Mouse (Mus musculus) midbrain, embryonic 16.5 days (tissue): ENCODE results near the gene Tubgcp2. TPM values are rescaled to one million over a fixed set of nuclear protein-coding genes. Genes with fewer than 3 reads are reported as not detected.

ENCODE experiments used
- ATAC-seq: fragments of 200-750 bp; cut with Nextera tagmentation; 2 replicates; pipeline ENCODE4 v1.8.0; 2017; ENCODE audit warnings: moderate TSS enrichment
- H3K27ac ChIP-seq: fragments of 300-500 bp; sonication (generic); 2 replicates; pipeline ENCODE4 v1.5.1; 2014; ENCODE audit warnings: mild to moderate bottlenecking, low read length, mixed read lengths
- H3K27me3 ChIP-seq: fragments of 300-500 bp; sonication (generic); 2 replicates; pipeline ENCODE4 v1.6.1; 2014; ENCODE audit warnings: low read depth, low read length, mixed read lengths; ENCODE audit not compliant: control insufficient read depth, insufficient read depth
- H3K36me3 ChIP-seq: fragments of 300-500 bp; sonication (generic); 2 replicates; pipeline ENCODE4 v1.6.1; 2014; ENCODE audit warnings: mild to moderate bottlenecking, low read length, moderate library complexity, mixed read lengths; ENCODE audit not compliant: control insufficient read depth, insufficient read depth
- H3K4me1 ChIP-seq: fragments of 300-500 bp; sonication (generic); 2 replicates; pipeline ENCODE4 v1.6.1; 2014; ENCODE audit warnings: mild to moderate bottlenecking, low read length, mixed read lengths; ENCODE audit not compliant: control insufficient read depth, insufficient read depth
- H3K4me2 ChIP-seq: fragments of 300-500 bp; sonication (generic); 2 replicates; pipeline ENCODE4 v1.6.1; 2014; ENCODE audit warnings: mild to moderate bottlenecking, low read length, mixed read lengths
- H3K4me3 ChIP-seq: fragments of 300-500 bp; sonication (generic); 2 replicates; pipeline ENCODE4 v1.5.1; 2014; ENCODE audit warnings: low read depth, mild to moderate bottlenecking, low read length, moderate library complexity, mixed read lengths
- H3K9ac ChIP-seq: fragments of 300-500 bp; sonication (generic); 2 replicates; pipeline ENCODE4 v1.6.1; 2014; ENCODE audit warnings: low read depth, low read length, mixed read lengths
- H3K9me3 ChIP-seq: fragments of 300-500 bp; sonication (generic); replicated peaks from 2 replicates; pipeline ENCODE4 v1.6.1; 2014; ENCODE audit warnings: mild to moderate bottlenecking, low read length, mixed read lengths; ENCODE audit not compliant: control insufficient read depth, poor library complexity, severe bottlenecking
- WGBS: fragments of 180-500 bp; shearing (Covaris S2); extraction: QIAGEN DNeasy Blood & Tissue Kit; methylation state at CpG from one replicate; pipeline ENCODE4 v1.1.7; 2014; 5-methylcytosine and 5-hydroxymethylcytosine counted together
- microRNA counts: library from miRNA; unstranded; fragments of <30 nt; microRNA quantifications from one replicate; lab custom pipeline; 2016
- microRNA-seq: library from miRNA; unstranded; fragments of <30 nt; microRNA quantifications from one replicate; pipeline ENCODE4, GENCODE M21; 2017
- polyA plus RNA-seq: library from polyadenylated mRNA; unstranded; fragments of >200 nt; fragmentation: Nextera tagmentation; extraction: Ambion mirVana; gene quantifications from 2 replicates; pipeline ENCODE4 v1.2.1, GENCODE M21; 2015

Gene Tubgcp2
- polyA plus RNA-seq, 1 experiment from 2014 or later: 58.0 TPM

- Histone ChIP-seq H3K36me3 (no peaks in the 10 kb centered on the region), H3K9me3 (no peaks in the 10 kb centered on the region), H3K4me1 (peaks cover 12% of the 10 kb centered on the region), H3K4me3 (peak overlapping the region; percentile 29), H3K4me2 (peak overlapping the region; percentile 78), H3K9ac (peak overlapping the region; percentile 48; the same call in 1 of the 2 replicates), H3K27ac (no peak overlapping the region), H3K27me3 (peaks cover 59% of the 10 kb centered on the region)
- peak; percentile 62; the same call in 1 of the 2 replicates for ATAC-seq
- whole genome bisulfite sequencing: 1% methylated on average over 15 of the region's 15 CpGs
Observed at GRCm38 (mm10) chr7:139949893-139950282, 86.6 kb downstream of the Tubgcp2 start.

- Histone ChIP-seq H3K36me3 (no peaks in the 10 kb centered on the region), H3K4me2 (no peak overlapping the region), H3K4me1 (peaks cover 19% of the 10 kb centered on the region), H3K27ac (no peak overlapping the region), H3K27me3 (peaks cover 83% of the 10 kb centered on the region), H3K9ac (no peak overlapping the region), H3K4me3 (no peak overlapping the region), H3K9me3 (no peaks in the 10 kb centered on the region)
- no peak for ATAC-seq
- WGBS: 27% methylated on average over 5 of the region's 5 CpGs
Observed at GRCm38 (mm10) chr7:139946032-139946431, 90.4 kb downstream of the Tubgcp2 start.

MicroRNAs within 50 kb of the gene (microRNA counts, 519-probe panel; counts per million panel counts)
- microRNA mmu-miR-202-3p (lab: Ali Mortazavi, UCI) (1,954 counts per million, percentile 45 among the panel's probes with 10 or more counts), microRNA mmu-miR-202-5p (lab: Ali Mortazavi, UCI) (2,242 counts per million, percentile 64 among the panel's probes with 10 or more counts)

Small RNA genes lying within 50 kb of the gene (microRNA-seq; reads per million reads assigned to microRNA genes)
- gene Mir202 (not detected), gene Mir7062 (1.2 reads per million), gene mmu-mir-7686 (not detected)

Other genes with a start within 250 kb of the Tubgcp2 start
- 31.5 and 34.1 TPM in 2 replicates for gene Adgra1, start 202.5 kb downstream of the Tubgcp2 start, polyA plus RNA-seq
- 22.5 and 23.6 TPM in 2 replicates for gene Kndc1, start 142.0 kb downstream of the Tubgcp2 start, polyA plus RNA-seq
- not detected in 2 replicates for gene Utf1, start 92.9 kb downstream of the Tubgcp2 start, polyA plus RNA-seq
- 0.95 and 1.0 TPM in 2 replicates for gene 6430531B16Rik, start 57.9 kb downstream of the Tubgcp2 start, polyA plus RNA-seq
- gene Adam8, start 44.1 kb downstream of the Tubgcp2 start, polyA plus RNA-seq: 3.0 and 3.9 TPM in 2 replicates
- 55.9 and 56.5 TPM in 2 replicates for gene Zfp511, start 278 bp downstream of the Tubgcp2 start, polyA plus RNA-seq
- 0.45 and 0.55 TPM in 2 replicates for gene Msx3, start 12.4 kb upstream of the Tubgcp2 start, polyA plus RNA-seq
- 299 and 401 TPM in 2 replicates for gene Caly, start 45.9 kb upstream of the Tubgcp2 start, polyA plus RNA-seq
- not detected in 2 replicates for gene Prap1, start 56.7 kb upstream of the Tubgcp2 start, polyA plus RNA-seq
- gene Fuom, start 65.8 kb upstream of the Tubgcp2 start, polyA plus RNA-seq: 32.2 and 33.3 TPM in 2 replicates
- gene Paox, start 79.1 kb upstream of the Tubgcp2 start, polyA plus RNA-seq: 6.7 and 8.3 TPM in 2 replicates
- 111 TPM in 2 replicates for gene Echs1, start 79.8 kb upstream of the Tubgcp2 start, polyA plus RNA-seq
- 26.7 and 32.6 TPM in 2 replicates for gene Mtg1, start 100.9 kb upstream of the Tubgcp2 start, polyA plus RNA-seq
- gene Sprn, start 118.2 kb upstream of the Tubgcp2 start, polyA plus RNA-seq: 26.7 and 29.2 TPM in 2 replicates
- not detected in 2 replicates for gene Olfr522, start 128.1 kb upstream of the Tubgcp2 start, polyA plus RNA-seq
- gene Olfr523, start 136.5 kb upstream of the Tubgcp2 start, polyA plus RNA-seq: not detected in 2 replicates
- not detected in 2 replicates for gene Olfr524, start 169.3 kb upstream of the Tubgcp2 start, polyA plus RNA-seq
- gene Cd163l1, start 181.6 kb upstream of the Tubgcp2 start, polyA plus RNA-seq: not detected in 2 replicates
- gene 5830411N06Rik, start 210.6 kb upstream of the Tubgcp2 start, polyA plus RNA-seq: not detected in 2 replicates